Mouse (Mus musculus) heart, adult 2 months (tissue): Measurements from ENCODE around the gene Mkln1.

ENCODE experiments used
- CTCF ChIP-seq: fragments of 200-600 bp; IDR thresholded peaks from 2 replicates; pipeline ENCODE4 v1.8.1; 2022; ENCODE audit warnings: antibody characterized with exemption, mild to moderate bottlenecking, moderate library complexity
- EP300 ChIP-seq: fragments of 200-500 bp; IDR thresholded peaks from 2 replicates; pipeline ENCODE4 v1.6.1; 2011; ENCODE audit warnings: low read depth, low read length, control low read depth; ENCODE audit not compliant: insufficient read depth
- POLR2A ChIP-seq: fragments of 200-500 bp; IDR thresholded peaks from 2 replicates; pipeline ENCODE4 v1.6.1; 2011; ENCODE audit warnings: mild to moderate bottlenecking, low read depth, low read length, control low read depth; ENCODE audit not compliant: insufficient read depth

DNA sequence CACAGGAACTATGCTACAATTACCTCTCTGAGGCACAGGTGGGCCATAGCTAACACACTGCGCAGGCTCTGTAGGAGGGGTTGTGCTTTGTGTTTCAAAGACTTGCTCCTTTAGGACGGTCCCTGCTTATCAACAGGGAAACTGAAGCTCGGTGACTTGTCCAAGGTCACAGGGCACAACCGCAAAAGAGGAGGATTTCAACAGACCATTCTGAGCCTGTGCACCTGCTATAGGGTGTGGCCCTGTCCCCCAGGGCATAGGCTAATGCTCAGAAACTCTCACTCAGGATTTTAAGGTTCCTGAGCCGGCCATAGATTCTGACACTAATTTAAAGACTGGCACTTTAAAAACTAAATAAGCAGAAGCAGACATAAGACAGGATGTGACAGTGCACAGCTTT is 128.4 kb downstream of the Mkln1 start:
- TF ChIP-seq CTCF (no peak), POLR2A (no peak), EP300 (no peak)
